Mouse (Mus musculus): ENCODE results near the gene Helt. TPM values are rescaled to one million over a fixed set of nuclear protein-coding genes. Genes with fewer than 3 reads are reported as not detected.

Gene Helt
- polyA plus RNA-seq, 1 experiment = not detected

DNA sequence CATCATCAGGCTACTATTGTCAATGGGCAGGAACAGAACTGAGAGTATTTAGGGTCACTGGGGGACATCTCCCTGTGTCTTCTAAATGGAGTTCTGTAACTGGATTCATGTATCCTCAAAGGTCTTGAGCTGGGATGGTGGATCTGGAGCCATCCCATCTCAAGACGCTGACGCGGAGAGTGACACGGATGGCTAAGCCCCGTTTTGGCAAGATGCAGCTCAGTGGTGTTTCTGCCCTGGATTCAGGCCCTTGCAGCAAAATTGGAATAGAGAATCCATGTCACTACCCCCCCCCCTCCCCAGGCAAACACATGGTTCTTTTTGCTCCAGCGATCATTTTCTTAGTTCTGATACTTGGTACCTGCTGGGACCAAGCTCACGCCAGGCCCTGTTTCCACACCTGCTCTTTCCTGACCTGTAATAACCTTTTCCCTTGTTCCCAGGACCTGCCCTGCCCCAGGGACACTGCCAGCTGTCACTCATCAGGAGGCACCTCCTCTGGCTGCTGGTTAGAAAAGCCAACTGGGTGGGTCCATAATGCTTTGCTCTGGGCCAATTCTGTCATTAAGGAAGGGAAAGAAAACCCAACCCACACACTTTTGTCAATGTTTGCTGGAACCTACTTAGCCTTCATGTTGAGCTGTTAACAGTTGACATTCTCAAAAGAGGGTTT lies 38.1 kb upstream of the Helt start:
- Histone ChIP-seq H3K79me3 (ENCODE audit: low read depth) (no peaks in the 10 kb centered on the region), H3K4me3 (ENCODE audit: insufficient read depth, poor library complexity, severe bottlenecking) (no peak overlapping the region), H3ac (ENCODE audit: control insufficient read depth, insufficient read length, low read depth) (no peak overlapping the region), H3K36me3 (ENCODE audit: control insufficient read depth, insufficient read depth) (no peaks in the 10 kb centered on the region), H3K27me3 (ENCODE audit: control insufficient read depth, insufficient read depth, insufficient read length) (peaks cover 5% of the 10 kb centered on the region), H3K79me2 (ENCODE audit: control insufficient read depth, insufficient read depth) (no peaks in the 10 kb centered on the region)
- TF ChIP-seq CTCF (IDR thresholded peaks at IDR 0.05; ENCODE audit: control insufficient read depth, insufficient read depth, insufficient read length) (no peak), USF1 (IDR thresholded peaks at IDR 0.05; ENCODE audit: low read depth) (no peak), MYOG (IDR thresholded peaks at IDR 0.05; ENCODE audit: control insufficient read depth, extremely low read depth, insufficient read length) (no peak), MAX (IDR thresholded peaks at IDR 0.05) (no peak), CEBPB (IDR thresholded peaks at IDR 0.05; ENCODE audit: low read depth) (no peak), MYOD1 (IDR thresholded peaks at IDR 0.05; ENCODE audit: control insufficient read depth, insufficient read length, low read depth) (no peak), FOSL1 (IDR thresholded peaks at IDR 0.05; ENCODE audit: insufficient read depth, low read length, poor library complexity, severe bottlenecking) (no peak)

DNA sequence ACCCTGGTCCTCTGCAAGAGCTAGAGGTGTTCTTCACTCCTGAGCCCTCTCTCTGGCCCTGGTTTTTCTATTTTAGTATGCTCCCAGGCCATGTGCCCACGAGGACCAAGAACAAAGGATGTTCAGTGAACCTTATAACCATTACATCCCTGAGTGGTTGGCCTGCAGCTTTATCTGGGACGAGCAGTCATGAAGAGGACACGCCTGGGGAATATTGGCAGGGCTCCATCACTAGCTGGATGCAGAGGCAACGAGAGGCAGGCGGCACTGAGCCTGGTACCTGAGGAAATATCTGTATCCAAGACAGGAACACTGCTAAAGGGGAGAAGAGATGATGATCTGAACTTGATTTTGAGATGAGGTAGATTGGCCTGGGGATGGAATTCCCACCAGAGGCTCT lies 37.3 kb upstream of the Helt start:
- H3K4me3 ChIP-seq (ENCODE audit: insufficient read depth, poor library complexity, severe bottlenecking) = no peak overlapping the region
- TF ChIP-seq MYOG (IDR thresholded peaks at IDR 0.05; ENCODE audit: control insufficient read depth, extremely low read depth, insufficient read length) (no peak), USF1 (IDR thresholded peaks at IDR 0.05; ENCODE audit: low read depth) (no peak), FOSL1 (IDR thresholded peaks at IDR 0.05; ENCODE audit: insufficient read depth, low read length, poor library complexity, severe bottlenecking) (no peak), MAX (IDR thresholded peaks at IDR 0.05) (no peak), MYOD1 (IDR thresholded peaks at IDR 0.05; ENCODE audit: control insufficient read depth, insufficient read length, low read depth) (no peak), CEBPB (IDR thresholded peaks at IDR 0.05; ENCODE audit: low read depth) (no peak), CTCF (IDR thresholded peaks at IDR 0.05; ENCODE audit: control insufficient read depth, insufficient read depth, insufficient read length) (no peak)
- H3ac ChIP-seq (ENCODE audit: control insufficient read depth, insufficient read length, low read depth) = no peak overlapping the region
- no peaks in the 10 kb centered on the region for H3K79me3 ChIP-seq (ENCODE audit: low read depth)
- no peaks in the 10 kb centered on the region for H3K79me2 ChIP-seq (ENCODE audit: control insufficient read depth, insufficient read depth)
- peaks cover 5% of the 10 kb centered on the region for H3K27me3 ChIP-seq (ENCODE audit: control insufficient read depth, insufficient read depth, insufficient read length)
- H3K36me3 ChIP-seq (ENCODE audit: control insufficient read depth, insufficient read depth) = no peaks in the 10 kb centered on the region

DNA sequence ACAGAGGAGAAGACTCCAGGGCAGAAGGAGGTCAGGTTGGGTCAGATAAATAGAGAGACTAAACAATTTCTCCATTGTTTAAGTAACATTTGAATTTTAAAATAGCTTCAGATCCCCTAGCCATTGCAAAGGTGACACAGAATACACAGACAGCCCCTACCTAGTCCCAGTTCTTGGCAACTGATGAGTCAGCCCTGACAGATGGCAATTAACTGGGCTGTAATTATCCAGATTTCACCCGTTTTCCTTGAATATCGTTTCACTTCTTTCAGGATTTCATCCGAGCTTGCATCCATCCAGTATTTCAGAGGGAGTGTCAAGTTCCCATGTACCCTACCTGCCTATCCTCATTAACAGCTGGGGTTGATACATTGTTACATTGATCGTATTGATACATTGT lies 34.9 kb upstream of the Helt start:
- H3K79me3 ChIP-seq (ENCODE audit: low read depth) = no peaks in the 10 kb centered on the region
- no peaks in the 10 kb centered on the region for H3K79me2 ChIP-seq (ENCODE audit: control insufficient read depth, insufficient read depth)
- H3K36me3 ChIP-seq (ENCODE audit: control insufficient read depth, insufficient read depth) = no peaks in the 10 kb centered on the region
- peaks cover 5% of the 10 kb centered on the region for H3K27me3 ChIP-seq (ENCODE audit: control insufficient read depth, insufficient read depth, insufficient read length)
- no peak overlapping the region for H3K4me3 ChIP-seq (ENCODE audit: insufficient read depth, poor library complexity, severe bottlenecking)
- TF ChIP-seq MYOG (IDR thresholded peaks at IDR 0.05; ENCODE audit: control insufficient read depth, extremely low read depth, insufficient read length) = no peak
- no peak for TF ChIP-seq CEBPB (IDR thresholded peaks at IDR 0.05; ENCODE audit: low read depth)
- TF ChIP-seq FOSL1 (IDR thresholded peaks at IDR 0.05; ENCODE audit: insufficient read depth, low read length, poor library complexity, severe bottlenecking) = no peak
- no peak for TF ChIP-seq USF1 (IDR thresholded peaks at IDR 0.05; ENCODE audit: low read depth)
- TF ChIP-seq CTCF (IDR thresholded peaks at IDR 0.05; ENCODE audit: control insufficient read depth, insufficient read depth, insufficient read length) = no peak
- no peak for TF ChIP-seq MYOD1 (IDR thresholded peaks at IDR 0.05; ENCODE audit: control insufficient read depth, insufficient read length, low read depth)
- TF ChIP-seq MAX (IDR thresholded peaks at IDR 0.05) = no peak
- no peak overlapping the region for H3ac ChIP-seq (ENCODE audit: control insufficient read depth, insufficient read length, low read depth)

DNA sequence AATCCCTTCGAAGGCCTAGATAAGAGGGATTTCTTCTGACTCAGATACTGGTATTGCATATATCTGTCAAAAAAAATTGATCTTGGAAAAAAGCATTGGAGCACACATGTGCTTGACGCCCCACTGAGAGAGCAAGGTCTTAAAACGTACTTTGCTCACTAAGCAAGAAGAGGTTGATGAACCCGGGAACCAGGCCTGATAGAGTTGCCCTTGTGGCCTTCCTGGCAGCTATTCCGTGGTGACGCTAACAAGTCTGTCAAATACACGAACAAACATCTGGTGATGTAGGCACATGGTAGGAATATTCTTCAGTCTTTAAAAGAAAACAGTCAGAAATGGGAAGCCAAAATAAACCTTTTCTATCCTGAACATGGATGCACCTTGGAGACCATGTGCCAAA lies 32.8 kb upstream of the Helt start:
- peaks cover 5% of the 10 kb centered on the region for H3K27me3 ChIP-seq (ENCODE audit: control insufficient read depth, insufficient read depth, insufficient read length)
- H3K36me3 ChIP-seq (ENCODE audit: control insufficient read depth, insufficient read depth) = no peaks in the 10 kb centered on the region
- H3ac ChIP-seq (ENCODE audit: control insufficient read depth, insufficient read length, low read depth) = no peak overlapping the region
- H3K79me2 ChIP-seq (ENCODE audit: control insufficient read depth, insufficient read depth) = no peaks in the 10 kb centered on the region
- H3K4me3 ChIP-seq (ENCODE audit: insufficient read depth, poor library complexity, severe bottlenecking) = no peak overlapping the region
- TF ChIP-seq MAX (IDR thresholded peaks at IDR 0.05) (no peak), USF1 (IDR thresholded peaks at IDR 0.05; ENCODE audit: low read depth) (no peak), CEBPB (IDR thresholded peaks at IDR 0.05; ENCODE audit: low read depth) (no peak), FOSL1 (IDR thresholded peaks at IDR 0.05; ENCODE audit: insufficient read depth, low read length, poor library complexity, severe bottlenecking) (no peak), MYOG (IDR thresholded peaks at IDR 0.05; ENCODE audit: control insufficient read depth, extremely low read depth, insufficient read length) (no peak), CTCF (IDR thresholded peaks at IDR 0.05; ENCODE audit: control insufficient read depth, insufficient read depth, insufficient read length) (no peak), MYOD1 (IDR thresholded peaks at IDR 0.05; ENCODE audit: control insufficient read depth, insufficient read length, low read depth) (no peak)
- no peaks in the 10 kb centered on the region for H3K79me3 ChIP-seq (ENCODE audit: low read depth)

DNA sequence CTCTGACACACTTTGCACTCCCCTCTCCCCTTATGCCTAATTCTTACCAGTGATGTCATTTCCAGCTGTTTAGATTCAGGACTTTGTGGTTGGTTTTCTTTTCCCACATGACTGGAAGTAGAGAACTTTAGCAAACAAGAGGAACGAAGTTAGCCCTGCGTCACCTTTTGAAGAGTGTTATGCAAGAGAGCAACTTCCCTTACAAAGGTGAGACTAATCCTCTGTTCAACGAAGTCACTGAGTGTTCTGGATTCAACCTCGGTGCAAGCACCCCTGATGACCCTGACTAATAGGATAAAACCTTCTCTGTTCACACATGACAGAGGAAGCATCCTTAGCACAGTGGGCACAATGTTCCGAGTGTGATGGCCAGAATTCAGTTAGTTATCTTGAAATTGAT lies 32.2 kb upstream of the Helt start:
- TF ChIP-seq MYOG (IDR thresholded peaks at IDR 0.05; ENCODE audit: control insufficient read depth, extremely low read depth, insufficient read length) (no peak), USF1 (IDR thresholded peaks at IDR 0.05; ENCODE audit: low read depth) (no peak)
- Histone ChIP-seq H3ac (ENCODE audit: control insufficient read depth, insufficient read length, low read depth) (no peak overlapping the region), H3K27me3 (ENCODE audit: control insufficient read depth, insufficient read depth, insufficient read length) (peaks cover under 1% of the 10 kb centered on the region), H3K79me2 (ENCODE audit: control insufficient read depth, insufficient read depth) (no peaks in the 10 kb centered on the region), H3K4me3 (ENCODE audit: insufficient read depth, poor library complexity, severe bottlenecking) (no peak overlapping the region), H3K79me3 (ENCODE audit: low read depth) (no peaks in the 10 kb centered on the region), H3K36me3 (ENCODE audit: control insufficient read depth, insufficient read depth) (no peaks in the 10 kb centered on the region)

DNA sequence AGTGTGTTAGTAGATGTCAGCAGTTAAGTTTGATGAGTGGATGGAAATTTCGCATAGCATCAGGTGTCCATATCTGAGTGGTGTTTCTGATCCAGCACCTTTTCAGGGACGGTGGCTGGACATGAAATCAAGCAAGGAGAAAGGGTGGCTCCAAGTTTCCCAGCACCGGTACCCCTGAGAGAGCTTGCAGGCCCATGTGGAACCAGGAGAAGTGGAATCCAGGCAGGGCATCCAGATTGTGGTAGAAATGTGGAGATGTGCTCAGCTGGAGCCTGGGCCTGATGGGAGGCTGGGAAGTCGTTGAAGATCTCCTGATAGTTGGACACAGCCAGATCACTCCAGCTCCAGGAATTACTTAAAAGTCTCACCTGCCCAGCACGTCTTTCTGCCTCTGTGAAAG lies 30.2 kb upstream of the Helt start:
- Histone ChIP-seq H3K27me3 (ENCODE audit: control insufficient read depth, insufficient read depth, insufficient read length) (no peaks in the 10 kb centered on the region), H3K79me3 (ENCODE audit: low read depth) (no peaks in the 10 kb centered on the region), H3K36me3 (ENCODE audit: control insufficient read depth, insufficient read depth) (no peaks in the 10 kb centered on the region), H3ac (ENCODE audit: control insufficient read depth, insufficient read length, low read depth) (no peak overlapping the region), H3K4me3 (ENCODE audit: insufficient read depth, poor library complexity, severe bottlenecking) (no peak overlapping the region), H3K79me2 (ENCODE audit: control insufficient read depth, insufficient read depth) (no peaks in the 10 kb centered on the region)
- TF ChIP-seq MAX (IDR thresholded peaks at IDR 0.05) = no peak
- no peak for TF ChIP-seq FOSL1 (IDR thresholded peaks at IDR 0.05; ENCODE audit: insufficient read depth, low read length, poor library complexity, severe bottlenecking)
- TF ChIP-seq CTCF (IDR thresholded peaks at IDR 0.05; ENCODE audit: control insufficient read depth, insufficient read depth, insufficient read length) = no peak
- no peak for TF ChIP-seq MYOD1 (IDR thresholded peaks at IDR 0.05; ENCODE audit: control insufficient read depth, insufficient read length, low read depth)
- TF ChIP-seq MYOG (IDR thresholded peaks at IDR 0.05; ENCODE audit: control insufficient read depth, extremely low read depth, insufficient read length) = no peak
- TF ChIP-seq CEBPB (IDR thresholded peaks at IDR 0.05; ENCODE audit: low read depth) = no peak
- TF ChIP-seq USF1 (IDR thresholded peaks at IDR 0.05; ENCODE audit: low read depth) = no peak

All from C2C12 (cell line).